Comparison of ENCODE assay signal across 8 mouse cellular contexts in genomic region chr14:34458880-34459279, GRCm38 (mm10). TPM values are rescaled to one million over a fixed set of nuclear protein-coding genes. Genes with fewer than 3 reads are reported as not detected.
DNase-seq lines count a peak whose midpoint lies in the region; TF ChIP-seq lines count a peak whose summit lies in the region.

No protein-coding gene starts in this region.

- peak; percentile 53 for DNase-seq in heart, adult 8-10 months (ENCODE audit: low spot score)
- no peak for DNase-seq in heart, embryonic 10.5 days (ENCODE audit: low spot score)
- DNase-seq in ES-CJ7 (ENCODE audit: low read depth, low spot score), result peak; percentile 55
- DNase-seq in cerebellum, adult 2 months, result peak; percentile 21 to 63
- DNase-seq in hindlimb bud, embryonic 11.5 days (ENCODE audit: extremely low spot score, low read depth, low spot score), result peak; percentile 30
- peak; percentile 22 for DNase-seq in left cerebral cortex, postnatal 4 days
- DNase-seq in spleen, adult 18-20 months, result no peak
- no peak for DNase-seq in frontal cortex, postnatal 25 days (ENCODE audit: low spot score in 2 of 2)

- peaks cover 10% of the 10 kb centered on the region for H3K4me1 ChIP-seq in heart, embryonic 10.5 days
- no peaks in the 10 kb centered on the region for H3K4me1 ChIP-seq in cerebellum, adult 2 months (ENCODE audit: control insufficient read depth, insufficient read depth, low read length)

- intact Hi-C loops in left cerebral cortex, postnatal 4 days (cut with DNase I), result loop anchor here (5.0 kb wide), 1 partner anchor 103 kb away; no protein-coding TSS in a partner anchor

- TF ChIP-seq CTCF in cerebellum, adult 2 months (IDR thresholded peaks at IDR 0.05; ENCODE audit: borderline replicate concordance, insufficient read depth, low read depth, low read length), result peak; percentile 17; the same call in 1 of the 2 replicates

- H3K9me3 ChIP-seq in heart, embryonic 10.5 days, result no peaks in the 10 kb centered on the region

- no peak overlapping the region for H3K4me3 ChIP-seq in heart, embryonic 10.5 days
- H3K4me3 ChIP-seq in cerebellum, adult 2 months (replicated peaks; ENCODE audit: insufficient read depth, low read depth, low read length), result no peak overlapping the region

- peaks cover 19% of the 10 kb centered on the region for H3K36me3 ChIP-seq in heart, embryonic 10.5 days

- H3K27ac ChIP-seq in heart, embryonic 10.5 days, result no peak overlapping the region
- H3K27ac ChIP-seq in cerebellum, adult 2 months (ENCODE audit: insufficient read depth, low read length), result no peak overlapping the region

- no peak for TF ChIP-seq POLR2A in cerebellum, adult 2 months (IDR thresholded peaks at IDR 0.05; ENCODE audit: borderline replicate concordance, insufficient read depth, low read length)

- H3K27me3 ChIP-seq in heart, embryonic 10.5 days (ENCODE audit: insufficient read depth, poor library complexity, severe bottlenecking), result no peaks in the 10 kb centered on the region
- H3K27me3 ChIP-seq in cerebellum, adult 2 months (ENCODE audit: control insufficient read depth, insufficient read depth, low read length), result no peaks in the 10 kb centered on the region

- WGBS in heart, embryonic 10.5 days, result 66% methylated on average over 1 of the region's 1 CpGs
- WGBS in cerebellum, adult 2 months, result 65% methylated on average over 1 of the region's 1 CpGs

RNA-seq across cellular contexts. Expression of gene Bmpr1a, which starts 44.3 kb away (rescaled TPM):
- total RNA-seq in heart, adult 8-10 months (2022), result 10 to 100 TPM; 55.7 to 68.2 (median 59.4) TPM
- 48.0 and 48.9 TPM in 2 replicates for polyA plus RNA-seq in heart, embryonic 10.5 days (2016; fragmentation: Nextera tagmentation; extraction: Ambion mirVana)
- polyA plus RNA-seq in cerebellum, adult 2 months (2012; rRNA removed), result 23.3 and 24.3 TPM in 2 replicates
- total RNA-seq in left cerebral cortex, postnatal 4 days (2021), result 10 to 100 TPM; 37.9 to 47.0 TPM

Comparison
In these comparisons a context has a peak if more than half of its experiments do, and no peak if none do; other contexts are left out.
1. DNase-seq: peak in heart, adult 8-10 months (single experiment), ES-CJ7 (single experiment), cerebellum, adult 2 months (2 of 2), hindlimb bud, embryonic 11.5 days (single experiment) and left cerebral cortex, postnatal 4 days (single experiment); none in heart, embryonic 10.5 days (single experiment), spleen, adult 18-20 months (0 of 2) and frontal cortex, postnatal 25 days (0 of 2).